Mouse (Mus musculus) MEL (cell line): Measurements from ENCODE around the gene Pyy. TPM values are rescaled to one million over a fixed set of nuclear protein-coding genes. Genes with fewer than 3 reads are reported as not detected.

ENCODE experiments used
- DNase-seq: peaks from one replicate; pipeline ENCODE4 v3.0.0; 2011; ENCODE audit warnings: low read depth, low spot score
- H3K27ac ChIP-seq: 2 replicates; pipeline ENCODE4 v1.5.1; 2012; ENCODE audit warnings: low read depth, mild to moderate bottlenecking, control low read depth, low read length, moderate library complexity; ENCODE audit not compliant: control insufficient read depth
- H3K27me3 ChIP-seq, 2 experiments: fragments of 150-350 bp in 1 of 2; sonication (generic) in 1 of 2; 2 replicates each; pipeline ENCODE4 v1.6.1; 2012; ENCODE audit warnings: low read length in 2 of 2, mild to moderate bottlenecking in 2 of 2, improper control_type of control experiment in 1 of 2, moderate library complexity in 1 of 2; ENCODE audit not compliant: insufficient read depth in 2 of 2, control insufficient read depth in 1 of 2
- H3K36me3 ChIP-seq, 2 experiments: 2 replicates each; pipeline ENCODE4 v1.6.1; 2012 to 2014; ENCODE audit warnings: low read length in 2 of 2, improper control_type of control experiment in 1 of 2, inconsistent platforms in 1 of 2, mild to moderate bottlenecking in 1 of 2; ENCODE audit not compliant: insufficient read depth in 2 of 2, control insufficient read depth in 1 of 2
- H3K4me1 ChIP-seq, 2 experiments: fragments of 150-350 bp in 1 of 2; sonication (generic) in 1 of 2; 2 replicates each; pipeline ENCODE4 v1.6.1; 2012; ENCODE audit warnings: low read length in 2 of 2, improper control_type of control experiment in 1 of 2, mild to moderate bottlenecking in 1 of 2; ENCODE audit not compliant: insufficient read depth in 2 of 2, control insufficient read depth in 1 of 2
- H3K4me3 ChIP-seq, 2 experiments: fragments of 150-350 bp in 1 of 2; sonication (generic) in 1 of 2; 2 replicates each; pipeline ENCODE4 v1.5.1; 2012; ENCODE audit warnings: low read depth in 2 of 2, low read length in 2 of 2, mild to moderate bottlenecking in 2 of 2, moderate library complexity in 2 of 2, control low read depth in 1 of 2, improper control_type of control experiment in 1 of 2; ENCODE audit not compliant: control insufficient read depth in 1 of 2, insufficient read depth in 1 of 2
- H3K79me2 ChIP-seq: 2 replicates; pipeline ENCODE4 v1.6.1; 2012; ENCODE audit warnings: mild to moderate bottlenecking, low read length, moderate library complexity; ENCODE audit not compliant: control insufficient read depth, poor library complexity, insufficient read depth
- H3K9ac ChIP-seq: 2 replicates; pipeline ENCODE4 v1.6.1; 2012; ENCODE audit warnings: low read depth, mild to moderate bottlenecking, control low read depth, low read length, moderate library complexity; ENCODE audit not compliant: control insufficient read depth, poor library complexity, severe bottlenecking
- H3K9me3 ChIP-seq: fragments of 150-350 bp; sonication (generic); replicated peaks from 2 replicates; pipeline ENCODE4 v1.6.1; 2012; ENCODE audit warnings: mild to moderate bottlenecking, low read length, improper control_type of control experiment, moderate library complexity; ENCODE audit not compliant: insufficient read depth
- BHLHE40 ChIP-seq: IDR thresholded peaks from 2 replicates; pipeline ENCODE4 v1.6.1; 2012; ENCODE audit warnings: low read depth, mild to moderate bottlenecking, inconsistent platforms, low read length, improper control_type of control experiment, borderline replicate concordance
- CHD1 ChIP-seq: IDR thresholded peaks from 2 replicates; pipeline ENCODE4 v1.6.1; 2012; ENCODE audit warnings: low read depth, mild to moderate bottlenecking, inconsistent platforms, low read length, improper control_type of control experiment
- CHD2 ChIP-seq: IDR thresholded peaks from 2 replicates; pipeline ENCODE4 v1.6.1; 2011; ENCODE audit warnings: low read length, improper control_type of control experiment
- CTCF ChIP-seq, 3 experiments: IDR thresholded peaks in 2 of 3; conservative IDR thresholded peaks in 1 of 3; 2 replicates each; pipeline ENCODE4 v1.5.1; 2011 to 2012; ENCODE audit warnings: low read length in 3 of 3, low read depth in 2 of 3, mild to moderate bottlenecking in 2 of 3, improper control_type of control experiment in 1 of 3, inconsistent platforms in 1 of 3, mixed read lengths in 1 of 3, moderate library complexity in 1 of 3; ENCODE audit not compliant: control insufficient read depth in 1 of 3, insufficient read depth in 1 of 3, poor library complexity in 1 of 3, severe bottlenecking in 1 of 3
- E2F4 ChIP-seq: IDR thresholded peaks from 2 replicates; pipeline ENCODE4 v1.6.1; 2011; ENCODE audit warnings: low read depth, low read length, improper control_type of control experiment, borderline replicate concordance
- EP300 ChIP-seq, 2 experiments: IDR thresholded peaks; 2 replicates each; pipeline ENCODE4 v1.6.1; 2011; ENCODE audit warnings: improper control_type of control experiment in 2 of 2, low read length in 2 of 2, low read depth in 1 of 2, mild to moderate bottlenecking in 1 of 2
- ETS1 ChIP-seq: IDR thresholded peaks from 2 replicates; pipeline ENCODE4 v1.6.1; 2012; ENCODE audit warnings: low read depth, mild to moderate bottlenecking, inconsistent platforms, low read length, improper control_type of control experiment, moderate library complexity
- GATA1 ChIP-seq: IDR thresholded peaks from 2 replicates; pipeline ENCODE4 v1.6.1; 2011; ENCODE audit warnings: low read depth, low read length, improper control_type of control experiment
- HCFC1 ChIP-seq: IDR thresholded peaks from 2 replicates; pipeline ENCODE4 v1.6.1; 2012; ENCODE audit warnings: low read depth, mild to moderate bottlenecking, inconsistent platforms, low read length, improper control_type of control experiment, moderate library complexity
- JUND ChIP-seq: IDR thresholded peaks from 2 replicates; pipeline ENCODE4 v1.6.1; 2011; ENCODE audit warnings: low read depth, mild to moderate bottlenecking, improper control_type of control experiment, low read length
- KAT2A ChIP-seq: conservative IDR thresholded peaks from 2 replicates; pipeline ENCODE4 v1.6.1; 2012; ENCODE audit warnings: low read depth, low read length, improper control_type of control experiment, inconsistent platforms
- MAFK ChIP-seq: IDR thresholded peaks from 2 replicates; pipeline ENCODE4 v1.6.1; 2011; ENCODE audit warnings: low read depth, mild to moderate bottlenecking, low read length, improper control_type of control experiment, borderline replicate concordance
- MAX ChIP-seq: IDR thresholded peaks from 2 replicates; pipeline ENCODE4 v1.6.1; 2011; ENCODE audit warnings: low read length, improper control_type of control experiment
- MAZ ChIP-seq: IDR thresholded peaks from 2 replicates; pipeline ENCODE4 v1.6.1; 2012; ENCODE audit warnings: low read depth, mild to moderate bottlenecking, inconsistent platforms, low read length, improper control_type of control experiment
- MEF2A ChIP-seq: IDR thresholded peaks from 2 replicates; pipeline ENCODE4 v1.6.1; 2014; ENCODE audit warnings: low read depth, mild to moderate bottlenecking, inconsistent platforms, low read length, improper control_type of control experiment; ENCODE audit not compliant: poor library complexity, insufficient replicate concordance, severe bottlenecking; ENCODE audit errors: extremely low read depth
- MXI1 ChIP-seq: IDR thresholded peaks from 2 replicates; pipeline ENCODE4 v1.6.1; 2011; ENCODE audit warnings: mild to moderate bottlenecking, low read depth, low read length, improper control_type of control experiment
- MYB ChIP-seq: IDR thresholded peaks from 2 replicates; pipeline ENCODE4 v1.6.1; 2011; ENCODE audit warnings: mild to moderate bottlenecking, low read depth, low read length, improper control_type of control experiment
- MYC ChIP-seq: IDR thresholded peaks from 2 replicates; pipeline ENCODE4 v1.6.1; 2011; ENCODE audit warnings: low read depth, mild to moderate bottlenecking, low read length, improper control_type of control experiment, moderate library complexity
- NELFE ChIP-seq: IDR thresholded peaks from 2 replicates; pipeline ENCODE4 v1.6.1; 2011; ENCODE audit warnings: low read depth, low read length, improper control_type of control experiment
- NRF1 ChIP-seq: IDR thresholded peaks from 2 replicates; pipeline ENCODE4 v1.6.1; 2014; ENCODE audit warnings: low read depth, mild to moderate bottlenecking, inconsistent platforms, low read length, improper control_type of control experiment, moderate library complexity; ENCODE audit not compliant: poor library complexity, insufficient read depth, severe bottlenecking
- POLR2A ChIP-seq, 2 experiments: IDR thresholded peaks; 2 replicates each; pipeline ENCODE4 v1.6.1; 2011 to 2012; ENCODE audit warnings: low read length in 2 of 2, mild to moderate bottlenecking in 2 of 2, control low read depth in 1 of 2, improper control_type of control experiment in 1 of 2, low read depth in 1 of 2, moderate library complexity in 1 of 2; ENCODE audit not compliant: control insufficient read depth in 1 of 2, insufficient read depth in 1 of 2, poor library complexity in 1 of 2
- POLR2AphosphoS2 ChIP-seq: IDR thresholded peaks from 2 replicates; pipeline ENCODE4 v1.6.1; 2011; ENCODE audit warnings: low read length, improper control_type of control experiment
- POLR2AphosphoS5 ChIP-seq: IDR thresholded peaks from 2 replicates; pipeline ENCODE4 v1.6.1; 2012; ENCODE audit warnings: low read depth, borderline replicate concordance, mild to moderate bottlenecking, inconsistent platforms, low read length, moderate library complexity, mixed read lengths
- RAD21 ChIP-seq: IDR thresholded peaks from 2 replicates; pipeline ENCODE4 v1.6.1; 2011; ENCODE audit warnings: mild to moderate bottlenecking, low read depth, low read length, improper control_type of control experiment
- RCOR1 ChIP-seq: IDR thresholded peaks from 2 replicates; pipeline ENCODE4 v1.6.1; 2012; ENCODE audit warnings: low read depth, mild to moderate bottlenecking, inconsistent platforms, low read length, improper control_type of control experiment
- SIN3A ChIP-seq: IDR thresholded peaks from 2 replicates; pipeline ENCODE4 v1.6.1; 2012; ENCODE audit warnings: low read length, improper control_type of control experiment, inconsistent platforms
- SMC3 ChIP-seq: IDR thresholded peaks from 2 replicates; pipeline ENCODE4 v1.6.1; 2011; ENCODE audit warnings: low read depth, low read length, improper control_type of control experiment
- TAL1 ChIP-seq: IDR thresholded peaks from 2 replicates; pipeline ENCODE4 v1.6.1; 2012; ENCODE audit warnings: mild to moderate bottlenecking, inconsistent platforms, low read length, moderate library complexity, mixed read lengths
- TBP ChIP-seq: IDR thresholded peaks from 2 replicates; pipeline ENCODE4 v1.8.0; 2011; ENCODE audit warnings: low read depth, low read length, improper control_type of control experiment
- UBTF ChIP-seq: IDR thresholded peaks from 2 replicates; pipeline ENCODE4 v1.6.1; 2012; ENCODE audit warnings: low read depth, mild to moderate bottlenecking, inconsistent platforms, low read length, improper control_type of control experiment, moderate library complexity, borderline replicate concordance; ENCODE audit not compliant: insufficient read depth
- USF1 ChIP-seq: IDR thresholded peaks from 2 replicates; pipeline ENCODE4 v1.6.1; 2014; ENCODE audit warnings: low read depth, mild to moderate bottlenecking, inconsistent platforms, low read length, improper control_type of control experiment, moderate library complexity
- USF2 ChIP-seq, 2 experiments: IDR thresholded peaks; 2 replicates each; pipeline ENCODE4 v1.6.1; 2011 to 2012; ENCODE audit warnings: improper control_type of control experiment in 2 of 2, low read length in 2 of 2, borderline replicate concordance in 1 of 2, inconsistent platforms in 1 of 2, low read depth in 1 of 2, mild to moderate bottlenecking in 1 of 2; ENCODE audit not compliant: insufficient read depth in 1 of 2
- ZC3H11A ChIP-seq: IDR thresholded peaks from 2 replicates; pipeline ENCODE4 v1.6.1; 2012; ENCODE audit warnings: low read depth, mild to moderate bottlenecking, inconsistent platforms, low read length, improper control_type of control experiment
- ZKSCAN1 ChIP-seq: IDR thresholded peaks from 2 replicates; pipeline ENCODE4 v1.6.1; 2012; ENCODE audit warnings: low read depth, mild to moderate bottlenecking, inconsistent platforms, low read length, improper control_type of control experiment, moderate library complexity
- ZMIZ1 ChIP-seq: IDR thresholded peaks from 2 replicates; pipeline ENCODE4 v1.6.1; 2012; ENCODE audit warnings: low read depth, mild to moderate bottlenecking, inconsistent platforms, low read length, improper control_type of control experiment, moderate library complexity
- ZNF384 ChIP-seq: IDR thresholded peaks from 2 replicates; pipeline ENCODE4 v1.6.1; 2012; ENCODE audit warnings: low read depth, mild to moderate bottlenecking, inconsistent platforms, low read length, improper control_type of control experiment
- polyA plus RNA-seq, 2 experiments: library from polyadenylated mRNA; stranded (reverse) in 1 of 2; unstranded in 1 of 2; fragments of >175 nt in 1 of 2; fragments of >200 nt in 1 of 2; gene quantifications; 2 replicates each; pipeline versions ENCODE4 v1.2.1 to v1.2.4; 2012; ENCODE audit warnings: low replicate concordance in 2 of 2, low read depth in 1 of 2; ENCODE audit not compliant: insufficient read length in 2 of 2, insufficient read depth in 1 of 2, missing spikeins in 1 of 2
- total RNA-seq: library from RNA; depleted of rRNA; stranded (reverse); fragments of 300-350 nt; gene quantifications from 2 replicates; pipeline ENCODE4 v1.2.3, GENCODE M21; 2012

The Pyy gene
- total and polyA plus RNA-seq, 3 experiments = not detected

- TF ChIP-seq CHD1 = no peak
- TF ChIP-seq, all 39 proteins: peak for 0
Measured at GRCm38 (mm10) chr11:102142355-102142754, 34.7 kb upstream of the Pyy start (continued).

GRCm38 (mm10) chr11:102140508-102140907, 32.9 kb upstream of the Pyy start:
- H3K27me3 ChIP-seq = no peaks in the 10 kb centered on the region
- no peak overlapping the region for H3K9ac ChIP-seq
- DNase-seq = peak; percentile 89
- TF ChIP-seq ZC3H11A (peak; percentile 68), BHLHE40 (no peak), MYC (peak; percentile 70), MAZ (0 out of 2 replicates have a peak, but pooled peaks have one; percentile 44), MAX (no peak), RCOR1 (no peak), CTCF (IDR thresholded peaks at IDR 0.05 in 2 of 3, conservative IDR thresholded peaks at IDR 0.05 in 1 of 3; ENCODE audit: control insufficient read depth in 1 of 3, insufficient read depth in 1 of 3, low read depth in 2 of 3, low read length in 3 of 3, poor library complexity in 1 of 3, severe bottlenecking in 1 of 3) (peak; percentile 45 to 97 (median 79)), CHD2 (no peak), ZMIZ1 (no peak), JUND (no peak), CHD1 (no peak), UBTF (no peak), GATA1 (peak; percentile 38; the same call in 1 of the 2 replicates), ZKSCAN1 (no peak), EP300 (IDR thresholded peaks at IDR 0.05; ENCODE audit: low read depth in 1 of 2, low read length in 2 of 2) (no peak), MXI1 (0 out of 2 replicates have a peak, but pooled peaks have one; percentile 23), MYB (no peak), POLR2AphosphoS5 (no peak), SMC3 (peak; percentile 82), POLR2A (IDR thresholded peaks at IDR 0.05; ENCODE audit: control insufficient read depth in 1 of 2, insufficient read depth in 1 of 2, low read depth in 1 of 2, low read length in 2 of 2, poor library complexity in 1 of 2) (no peak), MAFK (no peak), NRF1 (no peak), POLR2AphosphoS2 (no peak), RAD21 (peak; percentile 81), TBP (no peak), NELFE (no peak), HCFC1 (no peak), SIN3A (peak; percentile 49; the same call in 1 of the 2 replicates), KAT2A (no peak), USF1 (no peak), ETS1 (no peak), USF2 (IDR thresholded peaks at IDR 0.05; ENCODE audit: borderline replicate concordance in 1 of 2, insufficient read depth in 1 of 2, low read depth in 1 of 2, low read length in 2 of 2) (no peak), ZNF384 (no peak), MEF2A (no peak), E2F4 (no peak), TAL1 (no peak)

More at GRCm38 (mm10) chr11:102140508-102140907, 32.9 kb upstream of the Pyy start:
- Histone ChIP-seq H3K9me3 (no peaks in the 10 kb centered on the region), H3K4me3 (no peak overlapping the region), H3K79me2 (no peaks in the 10 kb centered on the region), H3K4me1 (peaks cover 2 to 6% of the 10 kb centered on the region in 2 experiments; a peak in 2 of 4 replicates), H3K36me3 (no peaks in the 10 kb centered on the region; a peak in 1 of 4 replicates), H3K27ac (no peak overlapping the region)
